Mouse (Mus musculus) neural tube, embryonic 10.5 days (tissue): ENCODE data around the gene Sptbn4.

Experiments used
- DNase-seq: peaks from one replicate; pipeline ENCODE4 v3.0.0-alpha.2; 2017; ENCODE audit warnings: low spot score; ENCODE audit errors: extremely low spot score

Sptbn4 gene

GRCm38 (mm10) chr7:27354783-27355182 lies 92.7 kb downstream of the Sptbn4 start:
- DNase-seq: no peak

- DNase-seq: no peak
Measured at GRCm38 (mm10) chr7:27354144-27354543, 93.3 kb downstream of the Sptbn4 start.

GRCm38 (mm10) chr7:27345444-27345843 lies 102.0 kb downstream of the Sptbn4 start:
- DNase-seq: no peak

- DNase-seq: no peak
Measured at GRCm38 (mm10) chr7:27342595-27342994, 104.9 kb downstream of the Sptbn4 start.

- no peak for DNase-seq
Measured at GRCm38 (mm10) chr7:27339519-27339918, 108.0 kb downstream of the Sptbn4 start.

GRCm38 (mm10) chr7:27339114-27339513 lies 108.4 kb downstream of the Sptbn4 start:
- no peak for DNase-seq

GRCm38 (mm10) chr7:27337175-27337853 lies 110.2 kb downstream of the Sptbn4 start, which contains the start of gene Ltbp4:
TSS of gene Ltbp4 (minus strand) at chr7:27337692.
- DNase-seq: peak; percentile 75

GRCm38 (mm10) chr7:27335928-27336823 lies 111.3 kb downstream of the Sptbn4 start:
- peak; percentile 94 for DNase-seq

- DNase-seq: no peak
Measured at GRCm38 (mm10) chr7:27335011-27335720, 112.3 kb downstream of the Sptbn4 start.

- DNase-seq: peak; percentile 46
Measured at GRCm38 (mm10) chr7:27334405-27334911, 113.0 kb downstream of the Sptbn4 start.

GRCm38 (mm10) chr7:27333316-27333941 lies 114.1 kb downstream of the Sptbn4 start:
- DNase-seq: no peak

GRCm38 (mm10) chr7:27332353-27333199 lies 114.9 kb downstream of the Sptbn4 start:
- peak; percentile 79 for DNase-seq

GRCm38 (mm10) chr7:27331854-27332253 lies 115.6 kb downstream of the Sptbn4 start:
- no peak for DNase-seq

GRCm38 (mm10) chr7:27331541-27331851 lies 116.0 kb downstream of the Sptbn4 start:
- DNase-seq: no peak

GRCm38 (mm10) chr7:27330709-27331540 lies 116.6 kb downstream of the Sptbn4 start:
- DNase-seq: peak; percentile 76

- no peak for DNase-seq
Measured at GRCm38 (mm10) chr7:27329981-27330380, 117.5 kb downstream of the Sptbn4 start.

GRCm38 (mm10) chr7:27329326-27329947 lies 118.0 kb downstream of the Sptbn4 start:
- DNase-seq: peak; percentile 82

- no peak for DNase-seq
Measured at GRCm38 (mm10) chr7:27328648-27329047, 118.8 kb downstream of the Sptbn4 start.

GRCm38 (mm10) chr7:27328161-27328560 lies 119.3 kb downstream of the Sptbn4 start:
- no peak for DNase-seq
